Mouse (Mus musculus) gastrocnemius, adult 18-20 months (tissue): Measurements from ENCODE around the gene Ddx6. TPM values are rescaled to one million over a fixed set of nuclear protein-coding genes. Genes with fewer than 3 reads are reported as not detected.
"Not testable (repeated sequence)": the region's sequence is repeated elsewhere in the genome, so short reads cannot be mapped to it uniquely, and the experiment has no call there.

Experiments
- DNase-seq: peaks from one replicate; pipeline ENCODE4 v3.0.0; 2021; ENCODE audit warnings: low spot score
- total RNA-seq, 2 experiments: library from RNA; stranded (reverse); gene quantifications; 2 replicates each; pipeline ENCODE4 v1.2.3; 2021

Gene Ddx6
- total RNA-seq, 2 experiments from 2014 or later, result 68.4 to 69.8 TPM

GRCm38 (mm10) chr9:44593221-44593620, 11.5 kb upstream of the Ddx6 start:
- no peak for DNase-seq

GRCm38 (mm10) chr9:44593886-44594285, 10.8 kb upstream of the Ddx6 start:
- no peak for DNase-seq

- no peak for DNase-seq
Observed at GRCm38 (mm10) chr9:44594901-44595536, 9.7 kb upstream of the Ddx6 start.

- no peak for DNase-seq
Observed at GRCm38 (mm10) chr9:44595537-44595930, 9.2 kb upstream of the Ddx6 start.

GRCm38 (mm10) chr9:44597742-44598141, 7.0 kb upstream of the Ddx6 start:
- no peak for DNase-seq

- DNase-seq, result no peak
Observed at GRCm38 (mm10) chr9:44598899-44599495, 5.7 kb upstream of the Ddx6 start.

- peak; percentile 18 for DNase-seq
Observed at GRCm38 (mm10) chr9:44599616-44600015, 5.1 kb upstream of the Ddx6 start.

GRCm38 (mm10) chr9:44600801-44601200, 3.9 kb upstream of the Ddx6 start:
- DNase-seq, result no peak

GRCm38 (mm10) chr9:44602766-44603165, 1.9 kb upstream of the Ddx6 start:
- DNase-seq, result no peak

- peak; percentile 52 for DNase-seq
Observed at GRCm38 (mm10) chr9:44603454-44604289, 1.0 kb upstream of the Ddx6 start.

- peak; percentile 77 for DNase-seq
Observed at GRCm38 (mm10) chr9:44604290-44604778, 358 bp upstream of the Ddx6 start.

- no peak for DNase-seq
Observed at GRCm38 (mm10) chr9:44605616-44606165, 999 bp downstream of the Ddx6 start.

GRCm38 (mm10) chr9:44606646-44607045, 2.0 kb downstream of the Ddx6 start:
- DNase-seq, result no peak

- no peak for DNase-seq
Observed at GRCm38 (mm10) chr9:44607306-44607705, 2.6 kb downstream of the Ddx6 start.

GRCm38 (mm10) chr9:44610371-44610770, 5.7 kb downstream of the Ddx6 start:
- DNase-seq, result no peak

GRCm38 (mm10) chr9:44613081-44613480, 8.4 kb downstream of the Ddx6 start:
- not testable (repeated sequence) for DNase-seq

GRCm38 (mm10) chr9:44621114-44621513, 16.4 kb downstream of the Ddx6 start:
- no peak for DNase-seq

GRCm38 (mm10) chr9:44624390-44624789, 19.7 kb downstream of the Ddx6 start:
- DNase-seq, result no peak

- no peak for DNase-seq
Observed at GRCm38 (mm10) chr9:44626268-44626667, 21.6 kb downstream of the Ddx6 start.

GRCm38 (mm10) chr9:44637551-44638169, 33.0 kb downstream of the Ddx6 start:
- DNase-seq, result peak; percentile 30

GRCm38 (mm10) chr9:44638726-44639125, 34.0 kb downstream of the Ddx6 start:
- DNase-seq, result peak; percentile 42

- DNase-seq, result peak; percentile 27
Observed at GRCm38 (mm10) chr9:44640028-44640427, 35.3 kb downstream of the Ddx6 start.
